Mouse (Mus musculus) MEL (cell line): ENCODE measurements around the gene Cnot2.

Source experiments
- CHD1 ChIP-seq: IDR thresholded peaks from 2 replicates; pipeline ENCODE4 v1.6.1; 2012; ENCODE audit warnings: low read depth, mild to moderate bottlenecking, inconsistent platforms, low read length, improper control_type of control experiment
- CTCF ChIP-seq, 3 experiments: IDR thresholded peaks in 2 of 3; conservative IDR thresholded peaks in 1 of 3; 2 replicates each; pipeline ENCODE4 v1.5.1; 2011 to 2012; ENCODE audit warnings: low read length in 3 of 3, low read depth in 2 of 3, mild to moderate bottlenecking in 2 of 3, improper control_type of control experiment in 1 of 3, inconsistent platforms in 1 of 3, mixed read lengths in 1 of 3, moderate library complexity in 1 of 3; ENCODE audit not compliant: control insufficient read depth in 1 of 3, insufficient read depth in 1 of 3, poor library complexity in 1 of 3, severe bottlenecking in 1 of 3
- EP300 ChIP-seq, 2 experiments: IDR thresholded peaks; 2 replicates each; pipeline ENCODE4 v1.6.1; 2011; ENCODE audit warnings: improper control_type of control experiment in 2 of 2, low read length in 2 of 2, low read depth in 1 of 2, mild to moderate bottlenecking in 1 of 2
- ETS1 ChIP-seq: IDR thresholded peaks from 2 replicates; pipeline ENCODE4 v1.6.1; 2012; ENCODE audit warnings: low read depth, mild to moderate bottlenecking, inconsistent platforms, low read length, improper control_type of control experiment, moderate library complexity
- JUND ChIP-seq: IDR thresholded peaks from 2 replicates; pipeline ENCODE4 v1.6.1; 2011; ENCODE audit warnings: low read depth, mild to moderate bottlenecking, improper control_type of control experiment, low read length
- MAX ChIP-seq: IDR thresholded peaks from 2 replicates; pipeline ENCODE4 v1.6.1; 2011; ENCODE audit warnings: low read length, improper control_type of control experiment
- MAZ ChIP-seq: IDR thresholded peaks from 2 replicates; pipeline ENCODE4 v1.6.1; 2012; ENCODE audit warnings: low read depth, mild to moderate bottlenecking, inconsistent platforms, low read length, improper control_type of control experiment
- MYC ChIP-seq: IDR thresholded peaks from 2 replicates; pipeline ENCODE4 v1.6.1; 2011; ENCODE audit warnings: low read depth, mild to moderate bottlenecking, low read length, improper control_type of control experiment, moderate library complexity
- POLR2A ChIP-seq, 2 experiments: IDR thresholded peaks; 2 replicates each; pipeline ENCODE4 v1.6.1; 2011 to 2012; ENCODE audit warnings: low read length in 2 of 2, mild to moderate bottlenecking in 2 of 2, control low read depth in 1 of 2, improper control_type of control experiment in 1 of 2, low read depth in 1 of 2, moderate library complexity in 1 of 2; ENCODE audit not compliant: control insufficient read depth in 1 of 2, insufficient read depth in 1 of 2, poor library complexity in 1 of 2
- POLR2AphosphoS2 ChIP-seq: IDR thresholded peaks from 2 replicates; pipeline ENCODE4 v1.6.1; 2011; ENCODE audit warnings: low read length, improper control_type of control experiment
- TAL1 ChIP-seq: IDR thresholded peaks from 2 replicates; pipeline ENCODE4 v1.6.1; 2012; ENCODE audit warnings: mild to moderate bottlenecking, inconsistent platforms, low read length, moderate library complexity, mixed read lengths
- TCF12 ChIP-seq: IDR thresholded peaks from 2 replicates; pipeline ENCODE4 v1.6.1; 2014; ENCODE audit warnings: low read depth, mild to moderate bottlenecking, inconsistent platforms, low read length, improper control_type of control experiment, moderate library complexity
- USF1 ChIP-seq: IDR thresholded peaks from 2 replicates; pipeline ENCODE4 v1.6.1; 2014; ENCODE audit warnings: low read depth, mild to moderate bottlenecking, inconsistent platforms, low read length, improper control_type of control experiment, moderate library complexity
- ZKSCAN1 ChIP-seq: IDR thresholded peaks from 2 replicates; pipeline ENCODE4 v1.6.1; 2012; ENCODE audit warnings: low read depth, mild to moderate bottlenecking, inconsistent platforms, low read length, improper control_type of control experiment, moderate library complexity

GRCm38 (mm10) chr10:116486895-116487747 is 94.2 kb downstream of the Cnot2 start:
- TF ChIP-seq MYC: no peak
- TF ChIP-seq CTCF (IDR thresholded peaks at IDR 0.05 in 2 of 3, conservative IDR thresholded peaks at IDR 0.05 in 1 of 3; ENCODE audit: control insufficient read depth in 1 of 3, insufficient read depth in 1 of 3, low read depth in 2 of 3, low read length in 3 of 3, poor library complexity in 1 of 3, severe bottlenecking in 1 of 3): no peak
- no peak for TF ChIP-seq USF1
- no peak for TF ChIP-seq POLR2A (IDR thresholded peaks at IDR 0.05; ENCODE audit: control insufficient read depth in 1 of 2, insufficient read depth in 1 of 2, low read depth in 1 of 2, low read length in 2 of 2, poor library complexity in 1 of 2)
- TF ChIP-seq MAZ: no peak
- no peak for TF ChIP-seq TAL1
- TF ChIP-seq POLR2AphosphoS2: no peak
- TF ChIP-seq CHD1: no peak
- no peak for TF ChIP-seq MAX
- no peak for TF ChIP-seq EP300 (IDR thresholded peaks at IDR 0.05; ENCODE audit: low read depth in 1 of 2, low read length in 2 of 2)
- TF ChIP-seq ZKSCAN1: no peak
- TF ChIP-seq TCF12: no peak
- TF ChIP-seq ETS1: no peak
- no peak for TF ChIP-seq JUND
